Mouse (Mus musculus) retina, postnatal 1 day (tissue): ENCODE results near the gene Mxra8.

Source experiments
- DNase-seq: peaks from one replicate; pipeline ENCODE4 v3.0.0-alpha.2; 2012

Gene Mxra8

GRCm38 (mm10) chr4:155839483-155839910, at the start of gene Mxra8:
Mxra8 (plus strand) TSS chr4:155839680.
- peak; percentile 61 for DNase-seq

DNA sequence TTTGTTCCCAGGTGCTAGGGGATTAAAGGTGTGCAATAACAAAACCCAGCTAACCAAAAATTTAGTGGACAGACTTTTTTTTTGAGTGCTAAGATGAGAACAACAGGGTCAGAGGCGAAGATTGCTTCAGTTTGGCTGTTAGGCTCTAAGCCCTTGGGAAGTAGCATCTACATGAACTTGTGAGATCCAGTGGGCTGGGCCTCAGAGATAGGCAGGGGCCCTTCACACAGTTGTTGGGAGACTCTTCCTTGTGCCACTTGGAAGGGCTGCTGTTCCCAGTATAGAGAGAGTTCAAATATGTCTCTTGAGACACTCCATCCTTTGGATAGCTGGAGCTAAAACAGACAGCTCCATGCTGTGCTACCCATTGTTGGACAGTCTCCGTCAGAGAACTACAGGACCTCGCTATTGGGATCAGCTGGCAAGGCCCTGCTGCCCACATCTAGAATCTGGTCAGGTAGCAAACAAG, 49.4 kb upstream of the Mxra8 start, which contains the start of gene Ankrd65:
Gene Ankrd65 (plus strand): TSS at position 419 of the 469 bp plus-strand sequence.
- DNase-seq, result no peak

GRCm38 (mm10) chr4:155790650-155791161, 48.8 kb upstream of the Mxra8 start:
- DNase-seq, result no peak

DNA sequence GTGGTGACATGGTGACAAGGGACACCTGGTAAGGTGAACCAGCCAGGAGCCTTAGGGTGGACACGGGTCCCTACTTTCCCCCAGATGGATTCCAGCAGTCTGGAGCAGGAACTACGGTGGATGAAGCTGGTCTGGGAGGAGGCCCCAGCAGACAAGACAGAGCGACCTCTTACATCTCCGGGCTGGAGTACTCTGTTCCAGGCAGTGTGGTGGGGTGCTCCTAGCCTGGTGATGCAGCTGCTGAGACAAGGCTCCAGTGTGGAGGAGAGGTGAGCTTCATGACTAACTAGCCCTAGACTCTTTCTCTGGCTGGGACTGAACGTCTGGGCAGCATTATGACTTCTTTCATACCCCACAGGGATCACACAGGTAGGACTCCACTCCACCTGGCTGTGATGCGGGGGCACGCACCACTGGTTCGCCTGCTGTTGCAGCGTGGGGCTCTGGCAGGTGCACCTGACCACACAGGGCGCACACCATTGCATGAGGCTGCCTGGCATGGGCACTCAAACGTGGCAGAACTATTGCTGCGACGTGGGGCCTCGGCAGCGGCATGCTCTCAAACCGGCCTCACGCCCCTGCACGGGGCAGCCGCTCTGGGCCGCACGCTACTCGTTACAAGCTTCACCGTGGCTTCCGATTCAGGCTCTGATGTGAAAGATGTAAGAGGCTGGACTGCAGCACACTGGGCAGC, 48.1 kb upstream of the Mxra8 start:
- no peak for DNase-seq

- DNase-seq, result no peak
These were observed 45.8 kb upstream of the Mxra8 start for GRCm38 (mm10) chr4:155793730-155794129.

DNA sequence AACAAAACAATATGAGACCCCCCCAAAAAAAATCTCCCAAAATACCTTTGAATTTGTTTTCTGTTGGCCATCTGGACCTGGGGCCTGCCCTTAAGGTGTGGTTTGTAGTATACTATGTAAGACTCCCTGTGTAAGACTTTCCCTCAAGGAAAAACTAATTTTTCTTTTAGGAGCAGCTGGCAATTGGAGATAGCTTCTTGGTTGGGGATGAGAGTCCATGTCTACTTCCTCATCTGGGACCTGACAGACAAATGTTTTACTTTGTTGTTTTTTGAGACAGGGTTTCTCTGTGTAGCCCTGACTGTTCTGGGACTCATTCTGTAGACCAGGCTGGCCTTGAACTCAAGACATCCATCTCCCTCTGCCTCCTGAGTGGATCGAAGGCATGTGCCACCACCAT, 37.4 kb upstream of the Mxra8 start:
- DNase-seq, result no peak

DNA sequence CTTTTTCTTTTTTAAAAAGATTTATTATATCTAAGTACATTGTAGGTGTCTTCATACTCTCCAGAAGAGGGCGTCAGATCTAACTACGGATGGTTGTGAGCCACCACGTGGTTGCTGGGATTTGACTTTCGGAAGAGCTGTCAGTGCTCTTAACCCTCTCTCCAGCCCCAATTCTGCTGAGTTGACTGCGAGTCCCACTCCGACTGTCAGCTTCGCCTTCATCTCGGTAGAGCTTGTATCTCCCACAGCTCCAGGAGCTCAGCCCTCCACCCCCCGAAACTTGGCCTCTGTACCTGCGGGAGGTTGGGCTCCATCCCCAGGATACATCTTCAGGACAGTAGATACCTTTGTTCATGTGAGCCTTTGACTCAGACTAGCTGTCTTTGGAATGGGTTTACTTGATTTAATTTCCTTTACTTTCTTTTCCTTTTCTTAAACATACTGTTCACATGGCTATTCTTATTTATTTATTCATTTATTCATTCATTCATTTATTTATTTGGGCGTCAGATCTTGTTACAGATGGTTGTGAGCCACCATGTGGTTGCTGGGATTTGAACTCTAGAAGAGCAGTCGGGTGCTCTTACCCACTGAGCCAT, 36.6 kb upstream of the Mxra8 start, which contains the start of gene Mrpl20:
Gene Mrpl20 (plus strand): TSS at position 138 of the 599 bp plus-strand sequence.
- DNase-seq, result peak; percentile 21

DNA sequence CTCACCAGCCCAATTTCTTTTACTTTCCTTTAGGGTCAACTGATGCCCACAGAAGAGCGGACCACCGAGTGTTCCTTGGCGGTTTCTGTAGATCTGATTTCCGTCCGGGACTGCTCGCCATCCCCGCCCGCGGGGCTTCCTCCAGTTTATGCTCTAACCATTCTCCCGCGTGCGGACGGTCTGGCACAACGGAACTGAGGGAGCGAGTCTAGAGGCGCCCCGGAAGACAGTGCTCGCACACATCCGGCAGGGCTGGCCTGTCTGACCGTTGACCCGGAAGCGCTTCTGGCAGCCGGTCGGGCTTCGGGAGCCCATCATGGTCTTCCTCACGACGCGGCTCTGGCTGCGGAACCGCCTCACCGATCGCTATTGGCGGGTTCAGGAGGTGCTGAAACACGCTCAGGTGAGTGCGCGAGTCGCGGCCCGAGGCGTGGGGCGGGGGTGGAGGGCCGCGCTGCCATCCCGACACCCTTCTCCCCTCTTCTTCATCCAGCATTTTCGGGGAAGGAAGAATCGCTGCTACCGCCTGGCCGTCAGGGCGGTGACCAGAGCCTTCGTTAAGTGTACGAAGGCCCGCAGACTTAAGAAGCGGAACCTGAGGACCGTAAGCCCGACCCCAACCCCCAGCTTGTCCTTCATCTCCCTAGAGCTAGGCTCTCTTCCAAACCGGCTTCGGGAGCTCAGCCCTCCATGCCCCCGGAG, 36.0 kb upstream of the Mxra8 start:
- DNase-seq, result peak; percentile 96

DNA sequence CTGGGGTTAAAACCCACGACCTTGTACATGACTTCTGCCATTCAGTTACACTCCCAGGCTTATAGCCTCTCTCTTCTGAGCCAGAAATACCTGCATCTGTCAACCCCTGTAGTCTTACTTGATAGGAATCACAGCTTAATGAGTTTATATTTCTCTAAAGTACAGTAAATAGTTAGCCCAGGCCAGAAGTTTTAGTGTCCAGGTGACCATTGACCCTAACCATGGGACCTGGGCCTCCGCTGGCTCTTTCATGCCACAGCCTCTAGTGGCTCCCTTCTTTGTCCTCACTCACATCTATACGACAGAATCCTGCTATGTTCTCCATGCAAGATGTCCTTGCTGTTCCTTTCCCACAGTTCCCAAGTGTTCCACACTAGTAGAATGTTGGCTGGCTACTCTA, 31.6 kb upstream of the Mxra8 start:
- no peak for DNase-seq

GRCm38 (mm10) chr4:155811929-155812664, 27.4 kb upstream of the Mxra8 start, which contains the start of gene Ccnl2:
Ccnl2 (plus strand) TSS chr4:155812489.
- peak; percentile 98 for DNase-seq

DNA sequence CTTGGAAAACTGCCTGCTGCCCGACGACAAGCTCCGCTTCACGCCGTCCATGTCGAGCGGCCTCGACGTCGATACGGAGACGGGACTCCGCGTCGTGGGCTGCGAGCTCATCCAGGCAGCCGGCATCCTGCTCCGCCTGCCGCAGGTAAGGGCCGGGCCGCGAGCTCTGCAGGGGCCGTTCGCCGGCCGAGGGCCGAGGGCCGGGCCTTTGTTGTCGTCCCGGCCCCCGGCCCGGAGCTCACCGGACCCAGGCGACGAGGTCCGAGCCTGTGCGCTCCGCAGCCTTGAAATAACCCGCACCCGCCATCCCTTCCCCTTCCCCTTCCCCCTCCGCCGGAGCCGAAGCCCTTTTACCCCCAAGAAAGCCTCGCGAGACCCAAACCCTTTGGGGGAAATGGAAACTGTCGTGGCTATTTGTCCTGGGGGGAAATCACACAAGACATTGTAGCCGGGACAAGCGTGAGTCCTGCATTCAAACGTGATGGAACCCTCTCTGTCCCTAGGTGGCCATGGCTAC, 26.8 kb upstream of the Mxra8 start:
- peak; percentile 64 for DNase-seq

GRCm38 (mm10) chr4:155817533-155817932, 21.9 kb upstream of the Mxra8 start:
- no peak for DNase-seq

DNA sequence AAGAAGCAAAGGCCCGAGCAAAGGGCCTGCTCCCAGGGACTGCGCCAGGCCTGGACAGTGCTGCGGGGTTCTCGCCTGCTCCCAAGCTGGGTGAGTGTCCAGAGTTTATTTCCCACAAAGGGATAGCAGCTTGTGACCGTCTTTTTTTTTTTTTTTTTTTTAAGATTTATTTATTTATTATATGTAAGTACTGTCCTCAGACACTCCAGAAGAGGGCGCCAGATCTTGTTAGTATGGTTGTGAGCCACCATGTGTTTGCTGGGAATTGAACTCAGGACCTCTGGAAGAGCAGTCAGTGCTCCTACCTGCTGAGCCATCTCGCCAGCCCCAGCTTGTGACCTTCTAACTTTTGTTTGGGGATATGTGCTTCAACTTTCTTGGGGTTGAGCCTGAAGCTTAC, 18.5 kb upstream of the Mxra8 start:
- DNase-seq, result peak; percentile 48

DNA sequence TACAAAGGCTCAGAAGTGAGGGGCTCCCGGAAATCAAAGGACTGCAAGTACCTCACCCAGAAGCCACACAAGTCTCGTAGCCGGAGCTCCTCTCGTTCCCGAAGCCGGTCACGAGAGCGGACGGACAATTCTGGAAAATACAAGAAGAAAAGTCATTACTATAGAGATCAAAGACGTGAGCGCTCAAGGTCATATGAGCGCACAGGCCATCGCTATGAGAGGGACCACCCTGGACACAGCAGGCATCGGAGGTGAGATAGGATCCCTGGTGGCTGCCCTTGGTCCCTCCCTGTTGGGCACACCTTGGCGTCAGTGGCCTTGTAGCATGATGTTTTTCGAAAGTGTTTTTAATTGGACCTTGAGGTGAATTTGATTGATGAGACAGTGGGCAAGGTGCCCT, 16.0 kb upstream of the Mxra8 start:
- DNase-seq, result no peak

GRCm38 (mm10) chr4:155829866-155830265, 9.6 kb upstream of the Mxra8 start:
- DNase-seq, result no peak

DNA sequence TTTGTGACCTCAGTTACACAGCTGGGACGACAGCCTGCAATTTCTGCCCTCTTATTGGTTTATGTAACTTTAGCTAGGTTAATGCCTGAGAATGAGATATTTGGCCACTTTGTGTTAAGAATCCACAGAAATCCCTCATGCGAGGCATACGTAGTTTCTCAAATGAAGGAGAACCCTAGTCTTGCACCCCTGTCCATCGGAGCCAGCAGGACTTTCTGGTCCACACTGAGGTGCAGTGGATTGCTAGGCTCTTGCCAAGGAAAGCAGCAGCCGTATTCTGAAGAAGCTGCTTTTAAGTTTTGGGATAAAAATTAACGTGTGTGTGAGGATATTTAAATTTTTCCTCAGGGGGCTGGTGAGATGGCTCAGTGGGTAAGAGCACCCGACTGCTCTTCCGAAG, 8.9 kb upstream of the Mxra8 start:
- no peak for DNase-seq

- DNase-seq, result peak; percentile 98
These were observed 8.2 kb upstream of the Mxra8 start, which contains the start of gene Aurkaip1 for GRCm38 (mm10) chr4:155831205-155831766. Aurkaip1 (plus strand) TSS chr4:155831272.

- no peak for DNase-seq
These were observed 7.6 kb upstream of the Mxra8 start for GRCm38 (mm10) chr4:155831831-155832230.

- DNase-seq, result no peak
These were observed 7.2 kb upstream of the Mxra8 start for GRCm38 (mm10) chr4:155832321-155832720.

DNA sequence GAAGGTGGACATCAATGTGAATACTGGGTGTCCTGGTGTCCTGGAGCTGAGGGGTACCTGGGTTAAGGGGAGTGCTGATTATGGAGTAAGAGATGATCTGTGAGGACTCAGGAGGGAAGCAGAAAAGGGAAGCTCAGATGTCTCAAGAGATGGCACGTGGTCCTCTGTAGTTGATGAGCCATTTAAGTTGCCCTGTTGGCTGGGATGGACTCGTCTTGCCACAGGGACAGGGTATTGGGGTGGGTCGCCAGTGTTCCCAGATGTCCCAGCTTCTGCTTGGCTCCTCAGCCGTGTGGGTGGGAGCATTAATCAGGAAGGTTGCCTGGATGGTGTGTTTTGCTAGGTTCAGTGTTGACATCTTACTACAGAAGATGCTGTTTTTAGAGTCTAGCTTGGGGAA, 6.2 kb upstream of the Mxra8 start:
- DNase-seq, result no peak

DNA sequence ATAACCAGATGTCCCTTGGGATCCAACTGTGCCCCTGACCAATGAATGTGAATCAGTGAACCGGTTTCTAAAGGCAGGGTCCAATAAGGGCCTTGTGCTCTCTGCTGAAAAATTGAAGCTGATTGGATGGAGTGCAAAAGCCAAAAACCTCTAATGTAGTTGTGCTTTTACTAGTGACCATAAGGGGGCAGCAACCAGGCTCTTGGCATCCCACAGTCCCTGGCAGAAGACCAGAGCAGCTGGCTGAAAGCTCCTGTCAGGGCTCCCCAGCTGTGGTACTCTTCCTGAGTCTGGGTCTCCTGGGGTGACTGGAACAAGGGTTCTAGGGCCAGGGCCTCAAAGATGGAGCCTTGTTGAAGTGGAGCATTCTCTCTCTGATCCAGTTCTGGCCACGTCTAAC, 5.6 kb upstream of the Mxra8 start:
- peak; percentile 89 for DNase-seq

- no peak for DNase-seq
These were observed 2.0 kb upstream of the Mxra8 start for GRCm38 (mm10) chr4:155837404-155838010.
